Mouse (Mus musculus): Measurements from ENCODE around the gene Cd34. TPM values are rescaled to one million over a fixed set of nuclear protein-coding genes. Genes with fewer than 3 reads are reported as not detected.

Gene Cd34
- 10 to 100 TPM; 30.9 to 52.3 TPM for total RNA-seq (2021)
- long read RNA-seq, experiment 1, transcript Cd34-202 (8 exons, 2,554 nt): minor isoform, 9 of 44 reads
- long read RNA-seq, experiment 1, transcript Cd34-201 (8 exons, 2,454 nt): major isoform, 28 of 44 reads
- long read RNA-seq, experiment 1, partial matches to known transcripts: 4 of 44 reads
- long read RNA-seq, experiment 1, other reads (novel, unspliced or antisense): 3 of 44 reads
- long read RNA-seq, experiment 2, transcript Cd34-202 (8 exons, 2,554 nt): minor isoform, 12 of 63 reads
- long read RNA-seq, experiment 2, transcript Cd34-201 (8 exons, 2,454 nt): major isoform, 36 of 63 reads
- long read RNA-seq, experiment 2, partial matches to known transcripts: 7 of 63 reads
- long read RNA-seq, experiment 2, other reads (novel, unspliced or antisense): 7 of 63 reads

DNA sequence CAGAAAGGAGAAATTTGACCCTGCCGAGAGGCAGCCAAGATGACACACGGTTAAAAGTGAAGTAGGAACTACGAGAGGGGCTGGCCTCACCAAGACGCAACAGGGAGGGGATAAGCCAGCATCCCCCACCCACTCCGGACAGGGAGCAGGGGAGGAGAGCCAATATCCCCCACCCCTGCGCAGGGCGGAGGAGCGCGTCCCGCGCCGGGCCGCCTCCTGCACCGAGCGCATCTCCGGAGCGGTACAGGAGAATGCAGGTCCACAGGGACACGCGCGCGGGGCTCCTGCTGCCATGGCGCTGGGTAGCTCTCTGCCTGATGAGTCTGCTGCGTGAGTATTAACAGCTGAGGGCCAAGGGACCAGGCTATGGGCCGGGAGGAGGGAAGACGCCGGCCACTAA lies at the start of gene Cd34:
TSS of gene Cd34 (plus strand) at position 105 of the 400 bp plus-strand sequence.
- DNase-seq (ENCODE audit: low spot score in 2 of 2): peak; percentile 25 to 61

DNA sequence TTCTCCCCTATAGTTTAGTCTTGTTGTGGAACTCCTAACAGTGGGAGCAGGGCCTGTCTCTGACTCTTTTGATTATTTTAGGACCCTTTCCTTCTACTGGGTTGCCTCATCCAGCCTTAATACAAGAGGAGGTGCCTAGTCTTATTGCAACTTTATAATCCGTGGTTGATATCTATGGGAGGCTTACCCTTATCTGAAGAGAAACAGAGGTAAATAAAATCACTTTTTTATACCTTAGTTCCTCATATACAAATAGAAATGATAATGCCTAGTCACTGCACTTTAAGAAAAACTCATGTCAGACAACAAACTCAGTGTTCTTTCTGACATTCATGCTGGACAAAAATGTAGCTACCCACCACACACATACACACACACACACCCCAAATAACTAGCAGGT lies 44.1 kb upstream of the Cd34 start:
- DNase-seq (ENCODE audit: low spot score in 2 of 2): no peak

DNA sequence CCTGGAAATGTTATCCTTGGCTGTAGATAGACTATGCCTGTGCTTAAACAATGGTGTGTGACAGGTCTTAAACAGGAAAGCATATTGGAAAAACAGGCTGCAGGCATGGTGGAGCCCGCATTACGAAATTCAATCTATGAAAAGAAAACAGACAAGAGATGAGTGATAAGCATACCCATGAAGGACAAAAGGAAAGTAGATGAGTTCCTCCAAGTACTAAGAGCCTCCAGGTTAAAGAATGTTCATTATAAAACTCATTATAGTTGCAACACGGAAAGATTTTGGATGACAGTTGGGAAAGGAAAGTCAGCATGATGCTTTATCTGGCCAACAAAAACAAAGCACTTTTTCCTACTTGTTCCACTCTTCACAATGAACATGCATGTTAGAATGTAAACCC lies 43.3 kb upstream of the Cd34 start:
- no peak for DNase-seq (ENCODE audit: low spot score in 2 of 2)

DNA sequence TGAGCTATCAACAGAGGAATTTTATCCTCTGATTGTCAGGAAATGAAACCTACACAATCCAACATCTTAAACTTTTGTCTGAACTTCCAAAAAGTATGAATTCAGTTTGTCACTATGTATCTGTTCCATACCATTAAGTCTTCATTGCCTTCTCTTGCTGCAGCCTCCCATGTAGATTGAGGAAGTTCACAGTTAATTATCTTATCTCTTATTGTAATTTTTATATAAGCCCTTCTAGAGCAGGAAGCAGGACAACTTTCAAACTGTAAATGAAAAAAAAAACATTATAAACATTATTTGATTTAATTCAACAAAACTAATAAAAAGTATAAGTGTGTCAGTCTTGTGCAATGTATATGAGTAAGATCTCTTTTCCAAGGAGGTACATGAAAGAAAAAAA lies 37.5 kb upstream of the Cd34 start:
- no peak for DNase-seq (ENCODE audit: low spot score in 2 of 2)

DNA sequence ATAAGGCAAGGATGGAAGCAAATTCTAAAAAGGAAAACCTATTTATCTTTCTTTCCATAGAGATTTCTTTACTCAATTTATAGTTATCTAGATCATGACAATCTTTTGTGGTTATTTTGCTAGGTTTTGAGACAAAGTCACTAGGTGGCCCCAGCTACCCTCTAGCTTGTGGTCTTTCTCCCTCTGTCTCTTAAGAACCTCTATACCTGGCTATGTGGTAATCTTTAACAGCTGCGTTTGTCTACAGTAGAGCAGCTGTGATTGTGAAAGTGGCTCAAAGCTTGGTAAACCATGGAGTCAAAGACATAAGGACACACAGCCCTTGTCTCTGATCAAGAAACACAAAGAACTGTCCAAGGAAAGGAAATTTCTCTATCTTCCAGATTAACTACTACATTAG lies 36.8 kb upstream of the Cd34 start:
- no peak for DNase-seq (ENCODE audit: low spot score in 2 of 2)

DNA sequence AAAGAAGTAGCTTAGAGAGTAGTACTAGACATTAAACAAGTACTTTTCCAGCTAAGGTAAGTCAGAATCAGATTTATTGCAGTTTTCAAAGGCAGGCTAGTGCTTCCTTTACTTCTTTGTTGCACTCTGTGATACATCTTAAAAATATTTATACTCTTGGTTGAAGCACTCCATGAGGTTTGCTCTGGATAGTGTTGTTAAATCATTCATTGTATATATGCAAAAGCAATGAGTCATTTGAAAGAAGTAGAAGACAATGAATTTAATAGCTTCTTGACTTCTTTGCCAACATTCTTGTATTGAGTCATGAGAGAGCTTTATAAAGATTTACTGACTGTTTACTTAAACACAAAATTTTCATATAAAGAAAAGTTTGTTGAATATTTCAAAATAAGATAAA lies 29.7 kb upstream of the Cd34 start:
- DNase-seq (ENCODE audit: low spot score in 2 of 2): no peak

DNA sequence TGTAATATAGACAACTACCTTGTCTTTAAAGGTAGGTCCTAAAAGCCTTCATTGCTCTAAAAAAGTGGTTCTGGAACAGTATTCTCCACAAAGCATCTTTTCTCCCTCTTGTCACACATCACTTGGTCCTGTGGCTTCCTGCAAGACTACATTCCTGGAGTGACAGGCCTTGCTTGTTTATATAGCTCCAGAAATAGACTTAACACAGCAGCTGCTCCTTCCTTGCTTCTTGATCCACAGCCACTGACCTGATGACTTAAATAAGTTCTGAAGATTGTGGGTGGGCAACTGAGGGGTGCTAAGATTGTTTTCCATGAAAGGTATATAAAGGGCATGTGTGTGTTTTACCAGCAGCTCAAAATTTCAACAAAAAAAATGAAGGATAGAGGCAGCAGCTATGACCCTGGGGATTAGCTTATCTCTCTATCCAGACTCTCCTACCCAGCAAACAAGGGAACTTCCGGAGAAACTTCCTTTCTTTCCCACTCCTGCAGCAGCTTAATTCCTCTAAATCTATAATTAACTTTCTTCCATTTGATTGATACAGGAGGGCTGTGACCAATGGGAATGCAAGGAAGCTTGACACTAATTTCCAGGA lies 12.8 kb upstream of the Cd34 start:
- no peak for DNase-seq (ENCODE audit: low spot score in 2 of 2)

DNA sequence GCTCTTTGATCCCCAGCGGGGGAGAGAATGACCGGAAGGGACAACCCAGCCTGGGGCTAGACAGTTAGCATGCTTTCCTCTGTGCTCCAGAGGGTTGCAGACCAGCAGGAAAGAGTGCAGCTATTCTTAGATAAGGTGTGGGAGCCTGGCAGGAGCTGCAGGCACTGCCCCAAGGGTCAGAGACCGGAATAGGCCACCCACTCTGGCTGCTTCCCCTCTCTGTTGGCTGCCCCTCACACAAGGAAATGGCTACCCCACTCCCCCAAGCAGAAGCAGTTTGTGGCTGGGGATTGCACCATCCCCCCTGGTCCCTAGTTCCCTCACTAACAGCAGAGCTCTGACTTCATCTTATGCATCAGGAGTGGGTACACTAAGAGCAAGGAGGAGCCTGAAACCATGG lies 10.7 kb upstream of the Cd34 start:
- no peak for DNase-seq (ENCODE audit: low spot score in 2 of 2)

DNA sequence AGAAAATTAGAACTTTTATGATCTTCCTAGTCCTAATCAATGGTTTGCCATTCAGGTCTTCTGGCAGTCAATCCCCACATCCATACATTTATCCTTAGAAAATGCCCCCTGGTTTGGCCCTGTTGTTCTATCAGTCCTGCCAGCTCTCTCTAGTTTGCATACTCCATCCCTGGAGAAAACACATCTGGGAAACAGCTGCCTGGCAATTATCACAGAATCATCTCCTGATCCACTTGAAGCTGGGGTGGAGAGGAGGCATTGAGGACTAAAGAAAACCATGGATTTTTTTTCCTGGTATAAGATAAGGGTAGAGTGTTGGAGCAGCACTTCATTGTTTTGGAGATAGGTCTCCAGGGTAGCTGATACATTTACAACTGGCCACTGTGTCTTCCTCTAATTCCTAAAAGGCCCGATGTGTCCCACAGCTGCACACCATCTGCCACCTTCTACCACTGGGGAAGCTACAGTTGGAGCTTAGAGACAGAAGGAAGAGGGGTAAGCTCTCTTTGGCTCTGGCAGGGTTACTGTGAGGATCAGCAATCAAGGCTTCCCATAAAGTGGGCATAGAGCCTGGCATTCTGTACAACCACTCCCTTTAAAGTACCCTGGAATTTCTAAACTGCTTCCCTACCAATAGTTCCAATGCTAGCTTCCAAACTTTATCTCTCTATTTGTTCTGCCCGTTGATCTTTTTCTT lies 9.2 kb upstream of the Cd34 start:
- no peak for DNase-seq (ENCODE audit: low spot score in 2 of 2)

DNA sequence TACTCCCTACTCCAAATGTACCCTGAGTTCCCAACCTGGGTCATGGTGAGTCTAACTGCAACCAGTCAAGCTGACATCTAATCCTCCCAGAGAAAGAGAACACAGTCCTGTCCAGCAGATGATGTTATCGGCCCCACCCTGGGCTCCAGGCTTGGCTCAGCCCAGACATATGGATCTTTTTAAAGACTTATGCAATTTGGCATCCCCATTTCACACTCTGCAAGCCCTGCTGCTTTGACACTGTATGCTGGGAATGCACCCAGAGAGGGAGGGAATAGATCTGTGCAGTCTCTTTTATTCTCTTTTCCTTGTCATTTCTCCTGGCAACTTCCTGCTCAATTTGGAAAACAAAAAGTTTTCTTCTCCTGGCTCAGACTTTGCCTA lies 8.7 kb upstream of the Cd34 start:
- no peak for DNase-seq (ENCODE audit: low spot score in 2 of 2)

DNA sequence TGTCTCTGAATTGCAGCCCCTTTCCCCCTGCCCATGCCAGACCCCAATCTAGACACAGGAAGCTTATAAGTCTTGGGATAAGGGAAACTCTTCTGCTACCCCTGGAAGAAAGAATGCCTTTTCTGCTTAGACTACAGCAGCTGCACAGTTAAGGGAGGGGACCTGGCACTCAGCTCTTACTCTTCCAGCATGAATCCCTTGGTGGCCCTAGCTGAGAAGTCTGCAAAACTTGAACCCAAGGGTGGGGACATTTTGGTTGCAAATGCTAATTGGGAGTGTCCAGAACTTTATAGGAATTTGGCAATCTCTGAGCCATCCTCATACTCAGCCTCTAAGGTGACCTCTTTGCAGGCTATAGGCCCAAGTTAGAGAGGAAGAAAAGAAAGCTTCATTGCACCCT lies 7.9 kb upstream of the Cd34 start:
- DNase-seq (ENCODE audit: low spot score in 2 of 2): no peak

DNA sequence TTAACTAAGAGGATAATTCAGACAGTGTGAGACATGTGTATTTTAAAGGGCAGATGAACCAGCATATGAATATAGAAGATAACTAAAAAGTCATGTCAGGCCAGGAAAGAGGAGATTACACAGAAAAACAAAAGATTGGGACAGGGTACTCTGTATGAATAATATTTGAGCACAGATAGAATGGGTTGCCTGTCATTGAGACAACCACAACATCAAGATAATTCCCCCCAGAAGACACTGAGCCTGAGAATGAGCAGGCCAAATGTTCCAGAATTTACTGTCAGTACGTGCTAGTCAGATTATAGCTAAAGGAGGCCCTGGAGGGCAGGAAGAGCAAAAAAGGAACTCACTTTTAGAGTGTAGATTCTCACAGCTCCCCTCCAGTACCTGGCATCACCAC lies 3.3 kb upstream of the Cd34 start:
- no peak for DNase-seq (ENCODE audit: low spot score in 2 of 2)

DNA sequence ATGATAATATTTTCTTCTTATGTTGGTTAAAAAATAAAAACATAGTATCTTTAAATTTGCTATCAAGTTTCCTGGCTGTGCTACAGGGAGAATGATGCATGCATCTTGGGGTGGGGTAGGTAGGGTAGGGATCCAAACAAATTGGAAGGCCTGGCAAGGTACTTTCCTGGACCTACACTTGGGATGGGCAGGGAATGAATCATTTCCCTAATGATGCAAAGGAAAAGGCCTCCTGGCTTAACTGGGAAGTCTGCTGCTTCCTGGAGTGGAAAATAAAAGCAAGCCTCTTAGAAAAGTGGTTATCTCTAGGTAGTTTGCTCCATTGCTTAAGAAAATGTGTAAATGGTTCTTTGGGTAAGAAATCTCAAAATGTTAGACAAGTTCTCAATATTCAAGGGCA lies 2.9 kb downstream of the Cd34 start:
- DNase-seq (ENCODE audit: low spot score in 2 of 2): no peak

DNA sequence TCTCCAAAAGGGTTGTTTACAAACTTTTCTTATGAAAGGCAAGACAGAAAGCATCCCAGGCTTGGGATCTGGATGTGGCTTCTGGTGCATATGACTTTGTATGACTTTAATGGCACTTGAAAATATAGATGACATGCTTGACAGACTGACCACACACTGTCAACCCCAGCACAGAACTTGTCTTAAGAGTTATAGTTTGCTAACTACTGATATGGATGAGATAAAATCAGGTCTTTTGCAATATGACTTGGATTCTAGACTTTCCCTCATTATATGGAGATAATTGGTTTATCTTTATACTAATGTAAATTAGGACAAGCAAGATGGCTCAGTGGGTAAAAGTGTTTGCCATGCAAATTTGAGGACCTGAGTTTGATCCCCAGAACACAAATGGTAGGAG lies 4.3 kb downstream of the Cd34 start:
- DNase-seq (ENCODE audit: low spot score in 2 of 2): no peak

DNA sequence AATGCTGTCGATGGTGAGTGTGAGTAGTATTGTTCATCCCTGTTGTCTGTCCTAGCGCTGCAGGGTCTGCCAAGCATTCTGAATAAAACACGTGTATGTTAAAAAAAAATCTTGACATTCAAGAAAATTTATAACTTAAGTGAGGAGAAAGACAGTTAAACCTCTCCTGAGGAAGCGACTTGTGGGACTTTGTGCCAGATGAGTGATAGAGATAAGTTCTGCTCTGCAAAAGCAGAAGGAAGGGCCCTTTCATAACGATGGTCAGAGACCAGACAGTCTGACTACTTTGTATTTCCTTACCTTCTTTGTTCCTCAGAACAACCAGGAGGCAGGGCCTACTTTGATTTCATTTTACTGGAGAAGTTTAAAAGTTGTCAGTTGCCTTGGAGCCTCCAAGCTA lies 4.9 kb downstream of the Cd34 start:
- DNase-seq (ENCODE audit: low spot score in 2 of 2): no peak

DNA sequence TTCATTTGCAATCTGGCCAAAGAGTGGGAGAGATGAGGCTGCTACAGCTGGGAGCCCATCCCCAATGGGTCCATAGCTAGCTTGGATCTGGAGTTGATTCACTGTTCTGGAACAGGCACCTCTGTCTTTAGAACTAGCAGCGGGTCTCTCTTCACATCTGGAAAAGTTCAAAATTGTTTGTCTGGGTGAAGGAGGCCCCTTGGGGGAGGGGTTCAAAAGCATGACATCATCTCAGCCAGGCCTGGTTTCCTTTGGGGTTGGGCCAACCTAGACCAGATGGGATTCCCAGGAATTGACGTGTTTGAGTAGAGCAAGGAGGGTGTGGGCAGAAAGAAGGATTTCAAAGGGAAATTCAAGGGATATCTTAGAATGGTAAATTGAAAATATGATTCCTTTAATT lies 6.8 kb downstream of the Cd34 start:
- DNase-seq (ENCODE audit: low spot score in 2 of 2): no peak

DNA sequence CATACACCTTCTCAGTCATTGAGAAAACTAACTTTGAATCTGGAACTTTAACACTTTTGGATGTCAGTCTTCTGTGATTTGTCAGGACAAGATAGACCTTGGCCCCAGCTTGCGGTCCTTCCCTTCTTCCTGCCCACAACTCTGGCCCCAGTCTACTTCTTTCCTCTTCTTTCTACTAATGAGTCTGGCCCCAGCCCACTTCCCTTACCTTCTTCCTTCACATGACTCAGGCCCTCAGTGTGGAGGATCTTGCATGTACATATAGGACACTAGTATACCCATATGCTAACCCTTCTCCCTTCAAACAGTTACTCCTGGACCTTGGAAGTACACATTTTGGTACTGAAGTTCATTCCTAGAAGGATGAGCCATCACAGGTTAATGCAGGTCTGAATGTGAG lies 7.8 kb downstream of the Cd34 start:
- DNase-seq (ENCODE audit: low spot score in 2 of 2): no peak

DNA sequence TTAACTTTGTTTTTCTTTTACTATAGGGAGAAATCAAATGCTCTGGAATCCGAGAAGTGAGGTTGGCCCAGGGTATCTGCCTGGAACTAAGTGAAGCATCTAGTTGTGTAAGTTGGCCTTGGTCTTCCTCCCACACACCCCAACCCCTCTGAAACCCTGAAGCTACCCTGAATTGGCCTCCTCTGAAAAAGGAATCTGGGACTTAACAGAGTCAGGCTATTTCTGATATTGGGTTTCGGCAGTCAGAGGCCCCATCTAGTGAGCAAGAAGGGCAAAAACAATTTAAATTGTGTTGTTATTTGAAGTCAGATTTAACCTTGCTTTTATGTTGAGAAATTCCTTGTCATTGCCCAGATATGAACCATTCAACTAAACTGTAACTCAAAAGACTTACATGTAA lies 12.3 kb downstream of the Cd34 start:
- DNase-seq (ENCODE audit: low spot score in 2 of 2): no peak

DNA sequence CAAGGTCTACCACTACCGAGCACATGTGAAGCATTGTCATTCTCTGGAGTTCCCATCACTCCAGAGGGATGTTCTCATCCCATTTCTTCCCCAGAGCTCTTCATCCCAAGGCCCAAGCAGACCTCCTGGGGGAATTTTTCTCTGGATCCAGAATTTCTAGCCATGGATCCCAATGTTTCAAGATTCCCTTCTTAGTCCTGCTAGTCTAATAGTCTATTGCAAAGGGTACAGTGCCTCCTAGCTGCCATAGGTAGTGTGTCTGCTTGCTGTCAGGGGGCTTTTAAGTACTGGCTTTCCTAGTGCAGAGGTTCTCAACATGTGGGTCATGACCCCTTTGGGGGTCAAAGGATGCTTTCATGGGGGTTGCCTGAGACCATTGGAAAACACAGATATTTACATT lies 14.3 kb downstream of the Cd34 start:
- DNase-seq (ENCODE audit: low spot score in 2 of 2): no peak

DNA sequence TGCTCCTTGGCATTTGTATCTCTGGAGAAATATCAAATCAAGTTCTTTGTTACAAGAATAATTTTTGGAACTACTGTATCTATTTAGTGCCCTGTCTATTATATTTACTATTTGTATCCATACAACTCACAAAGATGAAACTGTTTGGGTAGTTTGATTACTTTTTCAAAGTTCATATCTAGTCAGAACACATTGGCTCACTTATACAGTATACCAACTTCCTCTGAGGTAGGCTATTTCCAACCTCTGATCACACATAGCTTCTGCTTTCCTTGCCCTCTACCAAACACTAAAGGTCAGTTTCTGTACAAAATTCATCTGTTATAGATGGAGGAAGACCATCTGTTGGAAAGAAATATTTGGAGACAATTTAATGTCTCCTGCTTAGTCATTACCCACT lies 16.1 kb downstream of the Cd34 start:
- no peak for DNase-seq (ENCODE audit: low spot score in 2 of 2)

DNA sequence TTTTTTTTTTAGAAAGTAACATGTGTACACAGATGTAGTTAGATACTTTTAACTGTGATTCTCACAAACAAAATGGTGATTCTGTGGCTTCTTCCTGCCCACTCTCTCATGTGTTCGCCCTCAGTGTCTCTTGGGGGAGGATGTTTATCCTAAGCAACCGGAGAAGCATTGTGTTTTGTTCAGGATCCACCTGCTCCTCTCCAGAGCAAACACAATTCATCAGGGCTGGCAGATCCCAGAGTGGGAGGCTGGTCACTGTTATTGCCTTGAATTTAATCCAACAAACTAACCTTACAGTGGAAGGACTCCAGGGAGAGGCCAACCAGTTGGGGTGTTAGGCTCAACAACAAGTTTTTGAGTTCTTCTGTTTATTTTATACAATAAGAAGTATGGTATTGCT lies 17.1 kb downstream of the Cd34 start:
- no peak for DNase-seq (ENCODE audit: low spot score in 2 of 2)

DNA sequence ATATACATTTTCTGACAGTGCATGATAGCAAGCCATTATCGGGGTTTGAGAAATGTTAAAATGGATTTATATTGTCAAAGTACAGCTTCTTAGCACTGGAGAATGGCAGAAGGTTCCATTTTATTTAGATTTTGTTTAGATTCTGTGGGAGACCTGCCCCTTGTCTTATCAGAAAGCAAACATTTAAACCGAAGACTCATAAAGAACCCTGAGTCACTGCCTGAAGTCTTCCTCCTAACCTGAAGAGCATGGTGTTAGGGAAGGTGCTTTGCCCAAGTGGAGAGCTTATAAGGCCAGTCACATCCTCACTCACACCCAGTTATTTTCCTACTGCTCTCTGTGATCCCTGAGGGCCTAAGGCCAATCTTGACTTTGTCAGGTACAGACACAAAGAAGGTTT lies 18.4 kb downstream of the Cd34 start:
- no peak for DNase-seq (ENCODE audit: low spot score in 2 of 2)

DNA sequence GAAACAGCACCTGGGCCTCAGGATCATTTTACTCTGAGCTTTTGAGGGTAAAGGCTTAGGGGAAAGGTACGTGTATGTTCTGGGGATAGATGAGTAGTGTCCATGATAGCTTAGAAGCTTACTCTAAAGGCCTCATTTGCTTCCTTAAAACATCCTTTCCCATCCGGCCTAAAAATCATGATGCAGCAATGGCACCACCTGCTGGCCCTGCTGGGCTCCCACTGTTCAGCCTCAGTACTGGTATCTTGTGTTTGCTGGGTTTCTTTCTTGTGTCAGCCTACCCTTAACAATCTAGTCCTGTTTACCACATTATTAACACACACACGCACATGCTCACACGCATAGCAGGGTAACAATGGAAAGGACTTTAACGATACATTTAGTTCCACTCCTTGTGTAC lies 23.6 kb downstream of the Cd34 start:
- DNase-seq (ENCODE audit: low spot score in 2 of 2): peak; percentile 70

Measured in adrenal gland, adult 18-20 months (tissue).